Mouse (Mus musculus) E14TG2a.4 (cell line): ENCODE data around the gene Sox21.
A peak's percentile ranks its signal among the peaks of the same experiment; 100 is the strongest.

Experiments
- H3K27me3 ChIP-seq: 2 replicates; pipeline ENCODE4 v1.6.1; 2014; ENCODE audit warnings: low read length, control low read depth; ENCODE audit not compliant: insufficient read depth
- H3K36me3 ChIP-seq: 2 replicates; pipeline ENCODE4 v1.6.1; 2014; ENCODE audit warnings: low read length, control low read depth; ENCODE audit not compliant: insufficient read depth
- H3K4me1 ChIP-seq: replicated peaks from 2 replicates; pipeline ENCODE4 v1.6.1; 2014; ENCODE audit warnings: low read depth, low read length, control low read depth
- H3K4me3 ChIP-seq: replicated peaks from 2 replicates; pipeline ENCODE4 v1.5.1; 2014; ENCODE audit warnings: mild to moderate bottlenecking, low read length
- H3K9me3 ChIP-seq: 2 replicates; pipeline ENCODE4 v1.6.1; 2014; ENCODE audit warnings: low read length, control low read depth
- CTCF ChIP-seq: conservative IDR thresholded peaks from 2 replicates; pipeline ENCODE4 v1.5.1; 2014; ENCODE audit warnings: low read length
- NANOG ChIP-seq: IDR thresholded peaks from 2 replicates; pipeline ENCODE4 v1.6.1; 2014; ENCODE audit warnings: borderline replicate concordance, low read length, mixed read lengths
- POU5F1 ChIP-seq: IDR thresholded peaks from 2 replicates; pipeline ENCODE4 v1.6.1; 2014; ENCODE audit warnings: low read length, borderline replicate concordance

Sox21 gene

DNA sequence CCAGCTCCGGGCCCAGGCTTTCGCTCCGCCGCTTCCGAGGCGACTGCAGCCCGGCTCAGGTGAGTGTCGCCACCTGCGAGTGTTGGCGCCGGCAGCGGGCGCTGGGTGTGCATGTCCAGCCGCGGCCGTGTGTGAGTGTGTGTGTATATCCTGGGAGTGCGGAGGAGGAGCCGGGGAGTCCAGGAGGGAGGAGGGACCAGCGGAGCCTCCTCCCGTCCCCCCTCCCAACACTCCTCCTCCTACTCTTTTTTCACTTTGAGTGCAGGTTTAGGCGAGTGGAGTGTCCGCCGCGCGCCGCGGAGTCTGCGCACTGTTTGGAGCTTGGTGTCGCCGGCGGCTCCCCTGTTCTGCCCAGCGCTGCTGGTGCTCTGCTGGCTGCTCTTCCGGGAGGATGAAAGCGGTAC is at the start of gene Sox21:
TSS of gene Sox21 (minus strand) at position 145 of the 404 bp plus-strand sequence.
- Histone ChIP-seq H3K27me3 (peaks cover 63% of the 10 kb centered on the region), H3K36me3 (0 out of 2 replicates have a peak, but pooled peaks cover 4% of the 10 kb centered on the region), H3K4me1 (peaks cover 46% of the 10 kb centered on the region), H3K9me3 (no peaks in the 10 kb centered on the region), H3K4me3 (peak within 1 kb of the TSS; percentile 83)
- TF ChIP-seq POU5F1, result no peak
- TF ChIP-seq CTCF, result no peak
- TF ChIP-seq NANOG, result no peak

DNA sequence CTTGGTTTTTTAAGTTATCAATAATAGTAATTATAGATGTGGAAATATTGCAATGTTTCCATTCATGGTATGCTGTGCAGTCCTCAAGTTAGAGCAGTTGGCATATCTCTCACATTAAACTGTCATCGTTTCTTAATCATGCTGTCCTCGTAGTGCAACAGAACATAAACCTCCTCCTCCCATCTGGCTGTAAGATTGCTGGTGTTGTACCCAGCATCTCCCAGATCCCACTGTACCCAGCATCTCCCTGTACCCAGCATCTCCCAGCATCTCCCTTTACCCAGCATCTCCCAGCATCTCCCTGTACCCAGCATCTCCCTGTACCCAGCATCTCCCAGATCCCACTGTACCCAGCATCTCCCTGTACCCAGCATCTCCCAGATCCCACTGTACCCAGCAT is 49.3 kb upstream of the Sox21 start:
- TF ChIP-seq POU5F1, result no peak
- no peak for TF ChIP-seq CTCF
- TF ChIP-seq NANOG, result no peak
- no peaks in the 10 kb centered on the region for H3K36me3 ChIP-seq

DNA sequence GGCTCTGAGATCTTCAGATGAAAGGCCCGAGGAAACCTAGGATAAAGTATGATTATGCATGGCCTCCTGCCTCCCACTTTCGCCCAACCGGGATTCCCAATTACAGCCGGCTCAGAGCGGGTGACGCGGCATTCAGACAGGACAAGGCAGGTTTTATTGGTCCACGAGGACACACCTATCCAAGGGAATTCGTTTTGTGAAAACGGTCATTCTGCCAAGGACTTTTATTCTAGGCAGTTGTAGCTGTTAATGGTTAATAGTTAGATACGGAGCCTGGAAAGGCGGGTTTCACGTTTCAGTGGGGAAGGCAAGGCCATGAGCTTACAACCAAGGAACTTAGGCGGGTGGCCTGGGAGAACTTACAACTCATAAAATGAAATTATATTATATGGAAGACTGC is 46.1 kb upstream of the Sox21 start:
- H3K4me1 ChIP-seq, result no peaks in the 10 kb centered on the region

More for the DNA sequence above, 49.3 kb upstream of the Sox21 start:
- no peaks in the 10 kb centered on the region for H3K9me3 ChIP-seq
- H3K4me1 ChIP-seq, result no peaks in the 10 kb centered on the region
- no peaks in the 10 kb centered on the region for H3K27me3 ChIP-seq
- H3K4me3 ChIP-seq, result no peak overlapping the region

DNA sequence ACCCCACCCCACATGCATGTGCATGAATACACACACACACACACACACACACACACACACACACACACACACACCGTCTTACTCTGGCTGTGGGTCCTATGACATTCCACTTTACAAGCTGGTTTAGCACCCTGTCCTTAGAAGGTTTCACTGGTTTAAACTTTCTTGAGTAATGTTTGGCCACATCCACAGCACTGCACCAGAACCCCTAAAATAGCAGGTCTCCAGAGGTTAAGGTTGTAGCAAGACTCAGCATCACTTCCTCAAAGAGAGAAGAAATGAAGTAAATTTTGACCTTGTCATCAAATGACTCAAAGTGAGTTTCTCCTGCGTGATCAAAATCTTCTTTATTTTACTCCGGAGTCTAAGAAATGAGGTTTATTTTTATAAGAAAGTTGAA is 45.4 kb upstream of the Sox21 start:
- no peaks in the 10 kb centered on the region for H3K27me3 ChIP-seq
- H3K36me3 ChIP-seq, result no peaks in the 10 kb centered on the region
- H3K4me3 ChIP-seq, result no peak overlapping the region
- no peaks in the 10 kb centered on the region for H3K4me1 ChIP-seq
- TF ChIP-seq POU5F1 (no peak), CTCF (no peak), NANOG (no peak)
- peaks cover 11% of the 10 kb centered on the region for H3K9me3 ChIP-seq

More for the DNA sequence above, 46.1 kb upstream of the Sox21 start:
- TF ChIP-seq CTCF (no peak), NANOG (no peak), POU5F1 (no peak)
- H3K27me3 ChIP-seq, result no peaks in the 10 kb centered on the region
- no peak overlapping the region for H3K4me3 ChIP-seq
- no peaks in the 10 kb centered on the region for H3K36me3 ChIP-seq
- peaks cover 11% of the 10 kb centered on the region for H3K9me3 ChIP-seq

DNA sequence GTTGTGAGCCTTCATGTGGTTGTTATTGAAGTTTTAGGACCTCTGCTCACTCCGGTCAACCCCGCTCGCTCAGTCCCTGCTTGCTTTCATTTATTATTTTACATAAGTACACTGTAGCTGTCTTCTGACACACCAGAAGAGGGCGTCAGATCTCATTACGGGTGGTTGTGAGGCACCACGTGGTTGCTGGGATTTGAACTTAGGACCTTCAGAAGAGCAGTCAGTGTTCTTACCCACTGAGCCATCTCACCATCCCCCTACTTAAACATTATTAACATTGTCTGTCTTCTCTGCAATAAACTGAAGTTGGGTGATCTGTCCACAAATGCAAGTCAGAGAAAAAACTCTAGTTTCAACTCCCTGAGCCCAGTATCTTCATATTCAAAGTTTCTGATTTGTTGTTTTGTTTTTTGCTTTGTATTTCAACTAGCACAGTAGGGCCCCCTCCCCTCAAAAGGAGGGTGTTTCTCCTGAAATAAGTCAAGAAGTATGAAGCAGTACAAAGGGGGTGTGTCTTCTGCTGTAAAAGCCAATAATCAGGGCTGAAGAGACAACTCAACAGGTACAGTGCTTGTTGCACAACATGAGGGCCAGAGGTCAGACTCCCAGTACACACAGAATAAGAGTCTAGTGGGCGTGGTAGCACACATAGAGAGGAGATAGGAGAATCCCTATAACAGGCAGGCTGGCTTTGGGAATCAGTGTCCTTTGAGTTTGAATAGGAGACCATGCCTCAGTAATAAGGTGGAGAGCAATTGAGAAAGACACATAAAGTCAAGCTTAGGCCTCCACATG is 41.1 kb upstream of the Sox21 start:
- no peak for TF ChIP-seq NANOG
- no peak for TF ChIP-seq CTCF
- TF ChIP-seq POU5F1, result no peak
- no peaks in the 10 kb centered on the region for H3K4me1 ChIP-seq
- no peaks in the 10 kb centered on the region for H3K27me3 ChIP-seq
- H3K36me3 ChIP-seq, result no peaks in the 10 kb centered on the region
- H3K4me3 ChIP-seq, result no peak overlapping the region
- H3K9me3 ChIP-seq, result peaks cover 11% of the 10 kb centered on the region

DNA sequence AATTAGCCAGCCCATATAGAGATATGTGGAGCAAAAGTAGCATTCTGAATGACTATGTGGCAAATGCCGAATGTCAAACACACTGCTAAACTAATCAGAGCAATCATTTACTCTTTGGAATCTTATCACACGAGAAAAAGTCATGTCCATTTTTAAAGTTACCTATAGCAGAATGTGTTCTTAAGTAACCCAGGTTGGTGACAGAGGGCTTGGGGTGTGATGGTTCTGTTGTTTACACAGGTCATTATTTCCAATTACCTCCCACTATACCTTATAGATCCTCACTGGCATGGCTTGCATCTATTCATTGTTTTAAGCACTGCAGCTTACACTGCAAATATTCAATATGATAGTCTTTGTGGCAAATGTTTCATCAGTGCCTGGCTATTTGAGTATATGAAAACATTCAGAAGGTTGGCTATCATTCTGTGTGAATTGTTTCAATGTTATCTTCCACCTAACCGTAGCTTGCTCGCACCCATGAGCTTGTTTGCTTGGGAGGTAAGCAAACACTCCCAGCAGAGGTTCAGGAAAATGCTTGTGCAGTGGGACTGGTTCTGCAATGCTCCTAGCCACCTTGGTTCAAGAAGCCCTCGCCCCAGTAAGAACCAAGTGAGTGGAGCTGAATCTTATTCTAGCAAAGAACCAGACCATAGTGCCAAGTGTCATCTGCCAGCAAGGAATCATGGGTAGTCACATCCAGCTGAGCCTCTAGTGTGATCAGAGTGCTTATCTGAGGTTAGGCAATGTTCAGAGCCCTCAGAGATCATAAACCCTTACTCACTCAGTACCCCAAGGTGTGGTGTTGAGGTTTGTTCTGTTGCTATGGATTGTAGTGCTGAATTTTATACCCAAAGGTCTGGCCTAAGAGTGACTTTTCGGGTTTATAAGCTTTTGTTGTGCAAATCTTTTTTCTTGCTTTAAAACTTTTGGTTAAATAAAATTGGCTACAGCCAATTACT is 36.0 kb upstream of the Sox21 start:
- Histone ChIP-seq H3K9me3 (no peaks in the 10 kb centered on the region), H3K4me3 (no peak overlapping the region), H3K4me1 (no peaks in the 10 kb centered on the region), H3K27me3 (no peaks in the 10 kb centered on the region), H3K36me3 (no peaks in the 10 kb centered on the region)
- TF ChIP-seq CTCF, result no peak

DNA sequence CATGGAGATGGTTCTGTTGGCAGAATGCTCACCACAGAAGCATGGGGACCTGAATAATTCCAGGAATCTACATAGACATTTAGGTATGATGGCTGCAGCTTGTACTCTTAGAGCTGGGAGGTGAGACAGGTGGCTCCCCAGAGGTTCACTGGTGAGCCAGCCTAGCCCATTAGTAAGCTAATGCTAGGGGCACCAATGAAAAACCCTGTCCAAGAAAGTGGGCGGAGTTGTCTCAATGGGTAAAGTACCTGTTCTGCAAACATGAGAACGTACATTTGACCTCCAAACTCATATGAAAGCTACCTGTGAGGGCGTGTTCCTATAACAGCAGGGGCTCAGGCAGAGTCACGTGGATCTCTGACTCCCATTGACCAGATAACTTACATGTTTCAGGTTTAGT is 32.0 kb upstream of the Sox21 start:
- H3K4me1 ChIP-seq, result no peaks in the 10 kb centered on the region
- H3K36me3 ChIP-seq, result no peaks in the 10 kb centered on the region
- no peak for TF ChIP-seq NANOG
- TF ChIP-seq CTCF, result no peak
- TF ChIP-seq POU5F1, result no peak
- H3K4me3 ChIP-seq, result no peak overlapping the region
- no peaks in the 10 kb centered on the region for H3K9me3 ChIP-seq
- H3K27me3 ChIP-seq, result no peaks in the 10 kb centered on the region

DNA sequence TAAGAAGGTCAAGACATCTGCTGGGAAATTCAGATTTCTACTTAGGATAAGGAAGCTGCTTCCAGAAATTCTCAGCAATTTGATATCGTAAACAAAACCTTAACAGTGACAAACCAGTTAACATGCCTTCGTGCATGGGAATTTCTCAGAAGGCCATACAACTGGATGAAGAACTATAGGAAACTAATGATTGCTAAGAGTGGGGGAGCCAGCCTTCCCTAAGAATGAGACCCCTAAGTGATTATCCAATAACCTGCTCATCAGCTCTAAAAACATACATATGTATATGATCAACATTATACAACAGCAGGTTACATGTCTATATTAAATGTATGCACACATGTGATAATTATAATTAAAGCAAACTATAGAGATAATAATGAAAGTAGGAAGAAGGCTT is 29.8 kb upstream of the Sox21 start, which contains the start of gene Gm9376:
TSS of gene Gm9376 (plus strand) at position 301 of the 400 bp plus-strand sequence.
- Histone ChIP-seq H3K4me3 (no peak within 1 kb of the TSS), H3K9me3 (no peaks in the 10 kb centered on the region)
- TF ChIP-seq CTCF (no peak), NANOG (no peak), POU5F1 (no peak)

More for the DNA sequence above, 29.8 kb upstream of the Sox21 start, which contains the start of gene Gm9376:
- no peaks in the 10 kb centered on the region for H3K27me3 ChIP-seq
- no peaks in the 10 kb centered on the region for H3K36me3 ChIP-seq
- H3K4me1 ChIP-seq, result no peaks in the 10 kb centered on the region
